Mouse (Mus musculus) thymus, postnatal 36 days (tissue): ENCODE measurements around the gene Bad.
"Not testable (repeated sequence)": the region's sequence is repeated elsewhere in the genome, so short reads cannot be mapped to it uniquely, and the experiment has no call there.

Experiments used
- DNase-seq, 2 experiments: peaks; one replicate each; pipeline ENCODE4 v3.0.0; 2022; ENCODE audit warnings: mixed read lengths in 2 of 2

Gene Bad

GRCm38 (mm10) chr19:6987061-6987903 is 45.6 kb downstream of the Bad start, which contains the start of gene Vegfb:
Gene Vegfb, minus strand, starts transcription at chr19:6987651.
- DNase-seq = peak; percentile 79 to 83

GRCm38 (mm10) chr19:6987904-6988285 is 46.2 kb downstream of the Bad start:
- DNase-seq = no peak

- DNase-seq = no peak
Observed at GRCm38 (mm10) chr19:6989251-6989650, 47.6 kb downstream of the Bad start.

GRCm38 (mm10) chr19:6990712-6991111 is 49.1 kb downstream of the Bad start:
- no peak for DNase-seq

GRCm38 (mm10) chr19:6991166-6991565 is 49.5 kb downstream of the Bad start:
- not testable (repeated sequence) for DNase-seq

GRCm38 (mm10) chr19:6992011-6992858 is 50.6 kb downstream of the Bad start, which contains the start of gene Dnajc4:
Gene Dnajc4, minus strand, starts transcription at chr19:6992572.
- DNase-seq = peak; percentile 97 to 99

GRCm38 (mm10) chr19:6993011-6993770 is 51.5 kb downstream of the Bad start:
- peak in 1 of 2 experiments; percentile 33 for DNase-seq

GRCm38 (mm10) chr19:6994002-6994401 is 52.3 kb downstream of the Bad start:
- no peak for DNase-seq

GRCm38 (mm10) chr19:6994489-6994888 is 52.8 kb downstream of the Bad start:
- DNase-seq = no peak

- peak in 1 of 2 experiments; percentile 44 for DNase-seq
Observed at GRCm38 (mm10) chr19:6995255-6995991, 53.8 kb downstream of the Bad start.

GRCm38 (mm10) chr19:6996006-6996405 is 54.3 kb downstream of the Bad start, which contains the start of the genes Nudt22 and Trpt1:
Gene Nudt22, minus strand, starts transcription at chr19:6996117.
Gene Trpt1, plus strand, starts transcription at chr19:6996131.
- peak; percentile 61 to 73 for DNase-seq

GRCm38 (mm10) chr19:6997721-6998290 is 56.1 kb downstream of the Bad start:
- DNase-seq = peak in 1 of 2 experiments; percentile 54

- DNase-seq = peak in 1 of 2 experiments; percentile 19
Observed at GRCm38 (mm10) chr19:6999360-7000063, 57.9 kb downstream of the Bad start.
